Mouse (Mus musculus): ENCODE data around the gene Kcnc1.

DNA sequence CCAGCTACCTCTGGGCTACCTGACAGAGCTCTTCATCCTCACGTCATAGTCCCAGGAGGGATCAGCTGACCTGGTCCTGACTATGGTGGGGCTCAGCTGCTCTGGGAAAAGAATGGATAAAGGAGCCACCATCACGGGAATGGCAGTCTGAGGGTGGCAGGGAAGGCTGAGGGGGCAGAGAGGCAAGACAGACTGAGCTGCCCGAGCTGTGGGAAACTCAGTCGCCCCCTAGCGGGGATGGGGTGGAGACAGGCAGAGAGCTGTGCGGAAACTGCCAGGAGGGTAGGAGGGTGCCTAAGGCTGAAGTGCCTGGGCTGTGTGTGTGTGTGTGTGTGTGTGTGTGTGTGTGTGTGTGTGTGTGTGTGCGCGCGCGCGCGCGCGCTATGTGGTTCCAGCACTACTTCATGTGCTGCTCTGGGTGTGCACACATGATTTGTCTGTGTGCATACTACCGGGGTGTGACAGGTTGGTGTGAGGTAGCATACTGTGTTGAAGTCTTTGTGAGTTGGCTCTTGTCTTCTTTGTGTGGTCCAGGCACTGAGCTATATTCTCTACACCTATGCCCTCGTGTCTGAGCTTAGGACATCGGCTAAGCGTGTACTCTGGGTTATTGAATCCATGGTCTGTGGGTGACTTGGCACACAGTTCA lies 26.6 kb downstream of the Kcnc1 start:
- TF ChIP-seq CTCF (IDR thresholded peaks at IDR 0.05; ENCODE audit: low read depth), result peak; percentile 76
- TF ChIP-seq EP300 (IDR thresholded peaks at IDR 0.05; ENCODE audit: low read depth), result no peak

Measured in liver, embryonic 14.5 days (tissue).